ENCODE assay signal across 22 mouse cellular contexts in genomic region chr2:155939897-155940529, GRCm38 (mm10). TPM values are rescaled to one million over a fixed set of nuclear protein-coding genes. Genes with fewer than 3 reads are reported as not detected.
A peak's percentile ranks its signal among the peaks of the same experiment; 100 is the strongest.
DNase-seq lines count a peak whose midpoint lies in the region; ATAC-seq lines count a peak whose summit lies in the region.
"Had no signal": no experiment of that assay in that cellular context is flagged by ENCODE, and none has a peak within 500 bp of the region (broad histone marks: within the 10 kb centered on the region; RNA-seq: fewer than 3 reads in every experiment).

No protein-coding gene starts in this region.

- ATAC-seq in common myeloid progenitor, adult 5-6 weeks (replicated peaks; ENCODE audit: low read depth, poor library complexity, severe bottlenecking) = peak; percentile 82
- ATAC-seq in hematopoietic stem cell, adult 5-6 weeks (replicated peaks in 1 of 2; ENCODE audit: insufficient read depth in 1 of 2, low FRiP score in 2 of 2, low TSS enrichment in 1 of 2, low read depth in 1 of 2, poor library complexity in 2 of 2, severe bottlenecking in 2 of 2) = peak; percentile 74 to 82; a peak in 3 of 4 replicates
- ATAC-seq: forebrain, embryonic 15.5 days; hindbrain, postnatal 0 days; intestine, embryonic 16.5 days; liver, postnatal 0 days; Patski had no signal

- DNase-seq in 3T3-L1 (ENCODE audit: low read depth, low spot score) = peak; percentile 48
- peak; percentile 56 for DNase-seq in 416B (ENCODE audit: low read depth)
- DNase-seq in c-Kit-positive CD71-positive TER-119-positive erythroid progenitor cells, embryonic 14.5 days (ENCODE audit: low spot score) = no peak
- DNase-seq in embryo, embryonic 9.5 days (ENCODE audit: extremely low spot score) = no peak
- no peak for DNase-seq in left cerebral cortex, adult 9 months (ENCODE audit: low spot score in 2 of 2)
- DNase-seq: adrenal gland, adult 8-10 months; cerebellum, adult 11 months; cerebellum, postnatal 10 days; gastrocnemius, postnatal 36 days; liver, postnatal 0 days; lung, postnatal 10 days; midbrain, embryonic 14.5 days; right cerebral cortex, postnatal 14 days; thymus, adult 2 months had no signal

RNA-seq across cellular contexts. Expression of gene Gm15557, which starts 0.5 kb away (rescaled TPM):
- not detected in 2 replicates for total RNA-seq in common myeloid progenitor, adult 5-6 weeks (2017)
- total RNA-seq in hematopoietic stem cell, adult 5-6 weeks (2017) = not detected in 2 replicates
- total RNA-seq: adrenal gland, adult 8-10 months; gastrocnemius, postnatal 36 days; hindbrain, postnatal 0 days; layer of hippocampus, postnatal 10 days; left cerebral cortex, adult 8-10 months had no signal

RNA-seq across cellular contexts. Expression of gene Gdf5, which starts 5.2 kb away (rescaled TPM):
- not detected in 2 replicates for total RNA-seq in common myeloid progenitor, adult 5-6 weeks (2017)
- not detected in 2 replicates for total RNA-seq in hematopoietic stem cell, adult 5-6 weeks (2017)

RNA-seq across cellular contexts. Expression of gene Uqcc1, which starts 9.9 kb away (rescaled TPM):
- 58.5 and 105 TPM in 2 replicates for total RNA-seq in common myeloid progenitor, adult 5-6 weeks (2017)
- 28.0 and 59.3 TPM in 2 replicates for total RNA-seq in hematopoietic stem cell, adult 5-6 weeks (2017)

RNA-seq across cellular contexts. Expression of gene Cep250, which starts 16.2 kb away (rescaled TPM):
- 36.6 and 46.4 TPM in 2 replicates for total RNA-seq in common myeloid progenitor, adult 5-6 weeks (2017)
- 30.9 and 66.9 TPM in 2 replicates for total RNA-seq in hematopoietic stem cell, adult 5-6 weeks (2017)

Comparison
In these comparisons a context has a peak if more than half of its experiments do, and no peak if none do; other contexts are left out.
1. DNase-seq: peak in 3T3-L1 (single experiment) and 416B (single experiment); none in c-Kit-positive CD71-positive TER-119-positive erythroid progenitor cells, embryonic 14.5 days (single experiment), embryo, embryonic 9.5 days (single experiment) and left cerebral cortex, adult 9 months (0 of 2).